Mouse (Mus musculus) embryonic fibroblast, embryonic 13.5 days (primary cell): ENCODE results near the gene Tmco2. TPM values are rescaled to one million over a fixed set of nuclear protein-coding genes. Genes with fewer than 3 reads are reported as not detected.
"Not testable (repeated sequence)": the region's sequence is repeated elsewhere in the genome, so short reads cannot be mapped to it uniquely, and the experiment has no call there.

Source experiments
- H3K27ac ChIP-seq: 2 replicates; pipeline ENCODE4 v1.5.1; 2012; ENCODE audit warnings: low read length, control low read depth, inconsistent platforms; ENCODE audit not compliant: insufficient read depth
- H3K4me1 ChIP-seq: 2 replicates; pipeline ENCODE4 v1.6.1; 2011; ENCODE audit warnings: low read length; ENCODE audit not compliant: control insufficient read depth, insufficient read depth
- H3K4me3 ChIP-seq: 2 replicates; pipeline ENCODE4 v1.5.1; 2011; ENCODE audit warnings: mild to moderate bottlenecking, control low read depth, low read length; ENCODE audit not compliant: insufficient read depth
- CTCF ChIP-seq: IDR thresholded peaks from 2 replicates; pipeline ENCODE4 v1.5.1; 2011; ENCODE audit warnings: mild to moderate bottlenecking, control low read depth, low read length, moderate library complexity, borderline replicate concordance; ENCODE audit not compliant: insufficient read depth
- POLR2A ChIP-seq: IDR thresholded peaks from 2 replicates; pipeline ENCODE4 v1.6.1; 2011; ENCODE audit warnings: low read depth, mild to moderate bottlenecking, control low read depth, low read length, moderate library complexity
- polyA plus RNA-seq: library from polyadenylated mRNA; stranded (reverse); fragments of >200 nt; gene quantifications from 2 replicates; pipeline ENCODE4 v1.2.4, GENCODE M21; 2011; ENCODE audit warnings: low read depth; ENCODE audit not compliant: missing spikeins, insufficient read length

The Tmco2 gene
- polyA plus RNA-seq = not detected in 2 replicates

DNA sequence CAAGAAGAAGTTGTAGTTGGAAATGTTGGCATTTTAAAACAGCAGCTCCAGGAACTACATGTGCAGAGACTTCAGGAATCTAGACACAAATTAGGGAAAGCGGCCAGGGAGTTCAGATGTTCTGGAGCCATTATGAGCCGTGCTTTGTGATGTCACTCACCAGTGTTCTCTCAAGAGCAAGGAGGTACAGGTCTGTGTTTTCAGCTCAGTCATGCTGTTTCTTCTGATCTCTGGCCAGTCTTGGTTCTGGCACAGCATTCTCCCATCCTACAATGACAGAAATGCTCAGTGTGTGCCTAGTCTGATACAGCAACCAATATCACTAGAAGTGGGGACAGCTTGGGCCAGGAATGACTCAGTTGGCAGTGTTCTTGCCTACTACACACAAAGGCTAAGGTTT is at the start of gene Tmco2:
Tmco2 (minus strand) TSS at position 101 of the 400 bp plus-strand sequence.
- Histone ChIP-seq H3K4me3 (no peak within 1 kb of the TSS), H3K4me1 (no peaks in the 10 kb centered on the region), H3K27ac (no peak within 1 kb of the TSS)
- no peak for TF ChIP-seq POLR2A
- TF ChIP-seq CTCF = no peak

GRCm38 (mm10) chr4:121103304-121103703 is 5.7 kb downstream of the Tmco2 start:
- Histone ChIP-seq H3K4me1 (no peaks in the 10 kb centered on the region), H3K27ac (no peak overlapping the region), H3K4me3 (no peak overlapping the region)
- TF ChIP-seq CTCF (no peak), POLR2A (no peak)

DNA sequence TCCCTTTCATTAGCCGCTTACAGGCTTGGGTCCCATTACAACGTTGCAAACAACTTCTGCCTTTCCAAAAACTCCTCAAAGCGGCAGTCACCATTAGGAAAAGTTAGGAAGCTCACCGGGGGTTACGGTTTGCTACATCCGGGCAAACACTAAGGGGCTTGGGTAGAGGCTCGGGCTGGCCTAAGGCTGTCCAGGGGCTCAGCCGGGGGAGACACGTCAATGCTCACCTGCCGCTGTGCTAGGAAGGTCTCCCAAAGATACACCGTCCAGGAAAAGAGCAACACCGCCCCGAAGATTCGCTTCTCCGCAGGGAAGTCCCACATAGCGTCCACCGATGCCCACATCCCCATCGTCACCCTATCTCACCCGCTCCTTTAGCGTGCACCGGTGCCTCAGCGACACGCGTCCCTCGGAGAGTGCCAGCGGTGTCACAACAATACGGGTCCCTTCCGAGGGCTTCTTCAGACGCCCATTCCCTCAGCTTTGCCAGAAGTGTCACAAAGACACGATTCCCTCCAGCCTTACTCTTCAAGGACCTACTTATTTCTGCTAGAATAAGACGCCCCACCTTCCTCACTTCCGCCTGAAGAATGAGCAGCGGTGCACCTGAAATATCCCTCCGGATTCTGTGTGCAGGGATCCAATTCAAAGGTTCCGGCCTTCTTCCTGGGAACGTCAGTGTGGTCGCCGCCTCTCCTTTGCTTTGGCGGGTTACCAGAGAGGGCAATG is 11.2 kb downstream of the Tmco2 start, which contains the start of gene Zmpste24:
Zmpste24 (minus strand) TSS at position 592 of the 729 bp plus-strand sequence.
- Histone ChIP-seq H3K4me3 (peak within 1 kb of the TSS; percentile 58), H3K4me1 (no peaks in the 10 kb centered on the region), H3K27ac (peak within 1 kb of the TSS; percentile 27; the same call in 1 of the 2 replicates)
- TF ChIP-seq CTCF (no peak), POLR2A (peak; percentile 73)

DNA sequence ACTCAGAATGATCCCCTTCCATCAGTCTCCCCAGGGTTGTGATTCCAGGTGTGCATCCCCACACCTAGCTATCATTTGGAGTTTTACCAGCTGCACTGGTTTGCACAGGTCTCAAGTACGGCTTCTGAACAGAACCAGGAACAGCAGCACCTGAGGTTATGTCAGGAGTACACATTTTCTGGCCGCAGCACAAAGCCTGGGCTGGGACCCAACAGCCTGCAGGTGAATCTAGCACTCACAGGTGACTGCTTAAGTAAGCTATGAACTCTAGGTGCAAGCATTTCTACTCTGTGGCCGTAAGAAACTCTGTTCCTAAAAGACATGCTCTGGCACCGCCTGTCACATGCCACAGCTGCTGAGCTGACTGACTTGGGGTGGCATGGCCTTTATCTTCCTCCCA is 18.8 kb downstream of the Tmco2 start:
- peaks cover 6% of the 10 kb centered on the region for H3K4me1 ChIP-seq
- no peak overlapping the region for H3K27ac ChIP-seq

DNA sequence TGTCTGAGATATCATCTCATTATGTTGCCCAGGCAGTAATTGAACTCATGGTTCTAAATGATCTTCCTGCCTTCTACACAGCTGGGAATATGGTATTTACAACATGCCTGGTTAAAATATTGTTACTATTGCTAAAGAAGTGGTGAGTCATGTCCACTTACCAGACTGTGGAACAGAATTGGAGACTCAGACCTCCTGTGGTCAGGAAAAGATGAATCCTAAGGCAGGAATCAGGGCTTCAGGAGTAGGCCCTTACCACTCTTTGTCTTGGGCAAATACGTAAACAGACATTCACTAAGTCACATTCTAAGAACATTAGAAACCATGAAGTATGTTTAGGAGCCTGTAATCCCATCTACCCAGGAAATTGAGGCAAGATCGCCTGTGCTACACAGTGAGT is 20.3 kb downstream of the Tmco2 start:
- TF ChIP-seq CTCF (no peak), POLR2A (no peak)
- Histone ChIP-seq H3K27ac (peak overlapping the region; percentile 96), H3K4me1 (peaks cover 10% of the 10 kb centered on the region), H3K4me3 (no peak overlapping the region)

More for the DNA sequence above, 18.8 kb downstream of the Tmco2 start:
- TF ChIP-seq CTCF = no peak
- TF ChIP-seq POLR2A = no peak
- no peak overlapping the region for H3K4me3 ChIP-seq

DNA sequence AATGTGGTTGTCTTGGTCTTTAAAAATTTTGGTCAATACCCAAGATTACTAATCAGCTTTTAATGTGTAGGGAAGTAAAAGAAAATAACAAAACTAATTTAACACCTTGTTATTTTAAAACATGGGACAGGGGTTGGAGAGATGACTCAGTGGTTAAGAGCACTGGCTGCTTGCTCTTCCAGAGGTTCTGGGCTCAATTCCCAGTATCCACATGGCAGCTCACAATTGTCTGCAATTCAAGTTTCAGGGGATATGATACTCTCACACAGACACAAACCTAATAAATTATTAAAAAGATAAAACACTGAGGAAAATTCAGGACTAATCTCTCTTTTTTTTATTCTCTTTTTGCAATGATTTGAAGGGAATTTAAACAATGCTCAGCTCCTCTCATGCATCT is 24.5 kb downstream of the Tmco2 start:
- no peak for TF ChIP-seq CTCF
- no peak for TF ChIP-seq POLR2A
- H3K4me3 ChIP-seq = no peak overlapping the region
- H3K27ac ChIP-seq = peak overlapping the region; percentile 41; the same call in 1 of the 2 replicates
- H3K4me1 ChIP-seq = peaks cover 10% of the 10 kb centered on the region

DNA sequence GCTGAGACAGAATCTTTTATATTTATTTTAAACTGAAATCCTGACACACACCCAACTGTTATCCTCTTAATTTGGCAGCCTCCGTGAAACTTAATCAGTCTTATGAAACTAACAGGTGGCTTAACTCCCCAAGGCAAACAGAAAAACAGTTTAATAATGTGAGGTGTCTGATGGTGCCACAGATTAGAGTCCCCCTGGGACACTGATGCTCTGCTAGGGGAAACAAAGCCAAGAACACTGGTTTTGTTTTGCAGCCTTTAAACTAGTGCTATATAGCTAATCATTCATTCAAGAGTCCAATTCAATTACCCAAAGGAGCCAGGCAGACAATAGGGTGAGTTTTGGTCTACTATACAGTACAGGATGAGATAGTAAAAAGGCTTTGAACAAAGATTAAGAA is 28.6 kb downstream of the Tmco2 start:
- no peak overlapping the region for H3K4me3 ChIP-seq
- no peak for TF ChIP-seq POLR2A
- no peak for TF ChIP-seq CTCF
- peaks cover 5% of the 10 kb centered on the region; the same call in 1 of the 2 replicates for H3K4me1 ChIP-seq
- H3K27ac ChIP-seq = no peak overlapping the region

GRCm38 (mm10) chr4:121077915-121078646 is 30.9 kb downstream of the Tmco2 start:
- Histone ChIP-seq H3K4me1 (no peaks in the 10 kb centered on the region), H3K4me3 (no peak overlapping the region), H3K27ac (no peak overlapping the region)
- no peak for TF ChIP-seq CTCF
- no peak for TF ChIP-seq POLR2A

DNA sequence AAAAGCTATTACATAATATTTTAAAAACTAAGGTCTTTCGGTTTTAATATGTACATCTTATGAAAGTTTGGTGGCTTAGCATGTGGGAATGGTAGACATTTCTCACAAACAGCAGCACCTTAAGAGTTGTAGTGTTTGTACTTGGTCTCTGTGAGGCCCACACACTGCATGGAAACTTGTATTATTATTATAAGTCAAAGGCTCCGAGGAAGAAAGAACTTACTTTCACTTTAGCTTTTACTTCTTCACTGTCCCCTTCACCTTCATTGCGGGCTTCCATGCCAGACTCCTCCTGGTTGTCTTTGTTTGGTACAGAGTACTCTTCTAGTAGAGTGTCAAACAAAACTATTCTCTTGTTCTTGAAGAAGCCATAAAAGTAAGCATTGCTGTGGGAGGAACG is 34.8 kb downstream of the Tmco2 start:
- Histone ChIP-seq H3K4me1 (no peaks in the 10 kb centered on the region), H3K27ac (peak overlapping the region; percentile 11; the same call in 1 of the 2 replicates), H3K4me3 (no peak overlapping the region)
- TF ChIP-seq CTCF (no peak), POLR2A (no peak)

DNA sequence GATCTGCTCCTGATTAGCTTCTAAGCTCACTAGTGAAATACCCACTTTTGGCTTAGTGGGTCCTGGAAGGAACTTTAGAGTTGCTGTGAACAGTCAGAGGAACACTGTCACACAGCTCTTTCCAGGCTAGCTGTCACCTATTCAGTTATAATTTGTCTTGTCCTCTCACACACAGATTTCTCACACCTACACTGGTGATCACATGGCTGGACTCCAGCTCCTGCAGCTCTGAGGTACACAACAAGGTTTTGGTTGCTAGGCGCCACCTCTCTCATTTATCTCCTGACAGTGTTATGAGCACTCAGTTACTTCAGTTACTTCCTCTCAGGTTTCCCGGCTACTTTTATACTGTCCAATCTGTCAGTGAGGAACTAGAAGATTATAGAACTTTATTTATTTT is 43.7 kb downstream of the Tmco2 start:
- Histone ChIP-seq H3K4me1 (no peaks in the 10 kb centered on the region), H3K4me3 (no peak overlapping the region), H3K27ac (no peak overlapping the region)
- TF ChIP-seq POLR2A (no peak), CTCF (no peak)

- not testable (repeated sequence) for H3K4me1 ChIP-seq, H3K4me3 ChIP-seq, H3K27ac ChIP-seq
Observed at GRCm38 (mm10) chr4:121059218-121059617, 49.8 kb downstream of the Tmco2 start.
